Mouse (Mus musculus): ENCODE results near the gene Snph. TPM values are rescaled to one million over a fixed set of nuclear protein-coding genes. Genes with fewer than 3 reads are reported as not detected.

Gene Snph
- polyA plus RNA-seq, 1 experiment = 0.88 TPM

GRCm38 (mm10) chr2:151543063-151543895 is 89.1 kb downstream of the Snph start:
- TF ChIP-seq EP300 (IDR thresholded peaks at IDR 0.05; ENCODE audit: insufficient read depth, low read depth, low read length) (no peak), POLR2A (IDR thresholded peaks at IDR 0.05; ENCODE audit: insufficient read depth, low read length) (no peak), CTCF (IDR thresholded peaks at IDR 0.05; ENCODE audit: low read depth, low read length) (no peak)
- peaks cover 36% of the 10 kb centered on the region for H3K36me3 ChIP-seq (ENCODE audit: control insufficient read depth, insufficient read depth, low read length, poor library complexity, severe bottlenecking)
- H3K27me3 ChIP-seq (ENCODE audit: control insufficient read depth, insufficient read depth, low read length, poor library complexity, severe bottlenecking) = no peaks in the 10 kb centered on the region
- H3K9me3 ChIP-seq (replicated peaks; ENCODE audit: control insufficient read depth, insufficient read depth, low read length, poor library complexity, severe bottlenecking) = no peaks in the 10 kb centered on the region
- no peaks in the 10 kb centered on the region for H3K4me1 ChIP-seq (ENCODE audit: control insufficient read depth, insufficient read depth, low read length)
- H3K4me3 ChIP-seq (ENCODE audit: low read depth, low read length) = peak overlapping the region; percentile 99
- peak overlapping the region; percentile 85 for H3K9ac ChIP-seq (ENCODE audit: low read depth, poor library complexity, severe bottlenecking)
- H3K27ac ChIP-seq (ENCODE audit: insufficient read depth, low read length) = peak overlapping the region; percentile 44

DNA sequence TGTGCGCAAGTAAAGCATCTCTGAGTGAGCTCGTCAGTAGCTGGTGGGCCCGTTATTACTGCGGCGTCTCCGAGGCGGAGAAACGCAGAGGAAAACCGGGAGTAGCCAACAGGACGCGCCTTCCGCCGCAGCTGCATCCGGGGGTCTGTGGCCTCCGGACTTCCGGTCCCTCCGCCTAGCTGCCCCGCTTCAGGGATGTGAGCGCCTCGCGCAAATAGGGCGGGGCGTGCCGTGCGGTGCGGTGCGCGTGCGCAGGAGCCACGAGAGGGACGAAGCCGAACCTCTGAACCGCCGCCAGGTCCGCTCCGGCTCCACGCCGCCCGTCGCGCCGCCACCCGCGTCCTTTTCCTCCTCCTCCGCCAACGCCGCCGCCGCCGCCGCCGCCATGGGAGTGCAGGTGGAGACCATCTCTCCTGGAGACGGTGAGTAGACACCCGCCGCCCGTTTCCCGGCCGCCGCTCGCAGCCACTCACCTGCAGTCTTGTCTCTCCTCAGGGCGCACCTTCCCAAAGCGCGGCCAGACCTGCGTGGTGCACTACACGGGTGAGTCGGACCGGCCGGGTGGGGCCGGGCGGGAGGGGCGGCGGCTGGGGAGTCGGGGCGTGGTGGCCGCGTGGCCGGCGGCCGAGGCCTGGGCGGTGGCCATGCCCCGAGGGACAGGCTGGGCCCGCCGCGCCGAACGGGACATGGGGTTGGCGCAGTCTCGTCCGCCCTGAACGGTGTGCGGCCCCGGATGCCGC is 89.9 kb downstream of the Snph start, which contains the start of gene Fkbp1a:
Gene Fkbp1a, plus strand, starts transcription at position 161 of the 740 bp plus-strand sequence.
- Histone ChIP-seq H3K9ac (ENCODE audit: low read depth, poor library complexity, severe bottlenecking) (peak within 1 kb of the TSS; percentile 85), H3K4me1 (ENCODE audit: control insufficient read depth, insufficient read depth, low read length) (no peaks in the 10 kb centered on the region), H3K4me3 (ENCODE audit: low read depth, low read length) (peak within 1 kb of the TSS; percentile 99), H3K36me3 (ENCODE audit: control insufficient read depth, insufficient read depth, low read length, poor library complexity, severe bottlenecking) (peaks cover 30% of the 10 kb centered on the region), H3K27ac (ENCODE audit: insufficient read depth, low read length) (peak within 1 kb of the TSS; percentile 86), H3K27me3 (ENCODE audit: control insufficient read depth, insufficient read depth, low read length, poor library complexity, severe bottlenecking) (no peaks in the 10 kb centered on the region), H3K9me3 (replicated peaks; ENCODE audit: control insufficient read depth, insufficient read depth, low read length, poor library complexity, severe bottlenecking) (no peaks in the 10 kb centered on the region)
- TF ChIP-seq EP300 (IDR thresholded peaks at IDR 0.05; ENCODE audit: insufficient read depth, low read depth, low read length) (0 out of 2 replicates have a peak, but pooled peaks have one; percentile 19), POLR2A (IDR thresholded peaks at IDR 0.05; ENCODE audit: insufficient read depth, low read length) (peak; percentile 66), CTCF (IDR thresholded peaks at IDR 0.05; ENCODE audit: low read depth, low read length) (no peak)

Other genes with a start within 250 kb of the Snph start
- gene 4921509C19Rik, start 156.4 kb downstream of the Snph start, polyA plus RNA-seq (2011; ENCODE audit: insufficient read depth, insufficient read length, low read depth, missing spikeins) = not detected in 2 replicates
- gene Nsfl1c, start 138.4 kb downstream of the Snph start, polyA plus RNA-seq (2011; ENCODE audit: insufficient read depth, insufficient read length, low read depth, missing spikeins) = 136 and 137 TPM in 2 replicates
- 363 and 374 TPM in 2 replicates for gene Fkbp1a, start 90.1 kb downstream of the Snph start, polyA plus RNA-seq (2011; ENCODE audit: insufficient read depth, insufficient read length, low read depth, missing spikeins)
- gene Sdcbp2, start 60.0 kb downstream of the Snph start, polyA plus RNA-seq (2011; ENCODE audit: insufficient read depth, insufficient read length, low read depth, missing spikeins) = 1.1 and 2.6 TPM in 2 replicates
- gene Rad21l, start 35.9 kb upstream of the Snph start, polyA plus RNA-seq (2011; ENCODE audit: insufficient read depth, insufficient read length, low read depth, missing spikeins) = 0.41 TPM in 1 of 2 replicates, not detected in the other
- gene Tmem74b, start 69.4 kb upstream of the Snph start, polyA plus RNA-seq (2011; ENCODE audit: insufficient read depth, insufficient read length, low read depth, missing spikeins) = not detected in 2 replicates
- 34.1 and 38.5 TPM in 2 replicates for gene Psmf1, start 111.6 kb upstream of the Snph start, polyA plus RNA-seq (2011; ENCODE audit: insufficient read depth, insufficient read length, low read depth, missing spikeins)
- gene Rspo4, start 210.3 kb upstream of the Snph start, polyA plus RNA-seq (2011; ENCODE audit: insufficient read depth, insufficient read length, low read depth, missing spikeins) = 0.25 and 0.75 TPM in 2 replicates